Comparison of ENCODE assay signal across 7 mouse cellular contexts in genomic region chr14:60635911-60636607, GRCm38 (mm10). TPM values are rescaled to one million over a fixed set of nuclear protein-coding genes. Genes with fewer than 3 reads are reported as not detected.
A peak's percentile ranks its signal among the peaks of the same experiment; 100 is the strongest.
DNase-seq lines count a peak whose midpoint lies in the region; ATAC-seq and TF ChIP-seq lines count a peak whose summit lies in the region.

No protein-coding gene starts in this region.

- H3K27me3 ChIP-seq in embryonic facial prominence, embryonic 10.5 days (replicated peaks; ENCODE audit: low read depth, poor library complexity, severe bottlenecking): peaks cover 22% of the 10 kb centered on the region; the same call in 1 of the 2 replicates
- H3K27me3 ChIP-seq in intestine, embryonic 14.5 days (replicated peaks; ENCODE audit: control insufficient read depth, insufficient read depth, low read length): 0 out of 2 replicates have a peak, but pooled peaks cover 4% of the 10 kb centered on the region
- peaks cover 10% of the 10 kb centered on the region for H3K27me3 ChIP-seq in liver, embryonic 14.5 days (ENCODE audit: control insufficient read depth, insufficient read depth, low read length)

- peak overlapping the region; percentile 97 for H3K4me2 ChIP-seq in intestine, embryonic 14.5 days (ENCODE audit: low read length)
- peak overlapping the region; percentile 80 for H3K4me2 ChIP-seq in liver, embryonic 14.5 days (ENCODE audit: low read depth)

- H3K36me3 ChIP-seq in embryonic facial prominence, embryonic 10.5 days (replicated peaks): peaks cover 21% of the 10 kb centered on the region
- H3K36me3 ChIP-seq in intestine, embryonic 14.5 days (ENCODE audit: control insufficient read depth, insufficient read depth, low read length): no peaks in the 10 kb centered on the region
- no peaks in the 10 kb centered on the region; the same call in none of the 2 replicates for H3K36me3 ChIP-seq in liver, embryonic 14.5 days (replicated peaks; ENCODE audit: control insufficient read depth, insufficient read depth, low read depth)

- H3K9me3 ChIP-seq in embryonic facial prominence, embryonic 10.5 days: no peaks in the 10 kb centered on the region
- H3K9me3 ChIP-seq in intestine, embryonic 14.5 days (ENCODE audit: control insufficient read depth, low read length): no peaks in the 10 kb centered on the region
- H3K9me3 ChIP-seq in liver, embryonic 14.5 days (ENCODE audit: control insufficient read depth, low read length): no peaks in the 10 kb centered on the region

- no peak for TF ChIP-seq EP300 in liver, embryonic 14.5 days (IDR thresholded peaks at IDR 0.05; ENCODE audit: low read depth)

- DNase-seq in Muller cell, postnatal 12 days (ENCODE audit: inconsistent ontology term): peak; percentile 33
- peak; percentile 48 for DNase-seq in embryonic facial prominence, embryonic 10.5 days (ENCODE audit: low spot score)
- no peak for DNase-seq in intestine, embryonic 14.5 days (ENCODE audit: low spot score)
- DNase-seq in liver, embryonic 14.5 days (ENCODE audit: low read depth in 3 of 3, low spot score in 3 of 3): no peak
- DNase-seq in yolk sac, embryonic 10.5 days (ENCODE audit: low spot score): peak; percentile 49
- no peak for DNase-seq in frontal cortex, adult 2 months (ENCODE audit: extremely low spot score in 1 of 2, low spot score in 1 of 2)
- DNase-seq in ovary, adult 18-20 months (ENCODE audit: low spot score): no peak

- no peak overlapping the region; the same call in 1 of the 2 replicates for H3K9ac ChIP-seq in intestine, embryonic 14.5 days (ENCODE audit: low read length)
- peak overlapping the region; percentile 90 for H3K9ac ChIP-seq in liver, embryonic 14.5 days (replicated peaks)

- no peak for ATAC-seq in intestine, embryonic 14.5 days (replicated peaks; ENCODE audit: low FRiP score, low TSS enrichment, low read depth)
- ATAC-seq in liver, embryonic 14.5 days (ENCODE audit: insufficient read depth): no peak

- TF ChIP-seq CTCF in liver, embryonic 14.5 days (IDR thresholded peaks at IDR 0.05; ENCODE audit: low read depth): no peak

- WGBS in embryonic facial prominence, embryonic 10.5 days: 7% methylated on average over 14 of the region's 14 CpGs
- 13% methylated on average over 14 of the region's 14 CpGs for WGBS in intestine, embryonic 14.5 days
- WGBS in liver, embryonic 14.5 days (ENCODE audit: insufficient replicate concordance): 13% methylated on average over 14 of the region's 14 CpGs

- H3K27ac ChIP-seq in embryonic facial prominence, embryonic 10.5 days (replicated peaks): peak overlapping the region; percentile 90
- H3K27ac ChIP-seq in intestine, embryonic 14.5 days (ENCODE audit: low read depth): no peak overlapping the region
- H3K27ac ChIP-seq in liver, embryonic 14.5 days: peak overlapping the region; percentile 47

- H3K4me1 ChIP-seq in embryonic facial prominence, embryonic 10.5 days: peaks cover 65% of the 10 kb centered on the region
- 0 out of 2 replicates have a peak, but pooled peaks cover 5% of the 10 kb centered on the region for H3K4me1 ChIP-seq in intestine, embryonic 14.5 days (replicated peaks; ENCODE audit: control insufficient read depth, insufficient read depth, low read length)
- H3K4me1 ChIP-seq in liver, embryonic 14.5 days (replicated peaks; ENCODE audit: control insufficient read depth in 2 of 2, insufficient read depth in 2 of 2, low read length in 1 of 2): peaks cover 26 to 49% of the 10 kb centered on the region in 2 experiments

- peak overlapping the region; percentile 82 for H3K4me3 ChIP-seq in embryonic facial prominence, embryonic 10.5 days
- peak overlapping the region; percentile 57 for H3K4me3 ChIP-seq in intestine, embryonic 14.5 days (ENCODE audit: low read depth, low read length)
- H3K4me3 ChIP-seq in liver, embryonic 14.5 days (ENCODE audit: insufficient read depth in 1 of 2, low read depth in 2 of 2, low read length in 2 of 2): peak overlapping the region; percentile 74 to 87

RNA-seq across cellular contexts. Expression of gene Spata13, which starts 2.3 kb away (rescaled TPM):
- 28.2 and 39.6 TPM in 2 replicates for polyA plus RNA-seq in embryonic facial prominence, embryonic 10.5 days (2016; fragmentation: Nextera tagmentation; extraction: Ambion mirVana)
- 23.1 and 26.9 TPM in 2 replicates for polyA plus RNA-seq in intestine, embryonic 14.5 days (2014; fragmentation: Nextera tagmentation; extraction: Ambion mirVana)
- polyA plus RNA-seq in liver, embryonic 14.5 days (2012; rRNA removed): 5.5 and 6.1 TPM in 2 replicates
- 13.5 and 14.1 TPM in 2 replicates for polyA plus RNA-seq in liver, embryonic 14.5 days (2014; fragmentation: Nextera tagmentation; extraction: Ambion mirVana)
- 7.9 and 9.5 TPM in 2 replicates for polyA plus RNA-seq in frontal cortex, adult 2 months (2012; rRNA removed)

Comparison
In these comparisons a context has a peak if more than half of its experiments do, and no peak if none do; other contexts are left out.
1. DNase-seq: peak in Muller cell, postnatal 12 days (single experiment), embryonic facial prominence, embryonic 10.5 days (single experiment) and yolk sac, embryonic 10.5 days (single experiment); none in intestine, embryonic 14.5 days (single experiment), liver, embryonic 14.5 days (0 of 3), frontal cortex, adult 2 months (0 of 2) and ovary, adult 18-20 months (single experiment).
2. Peak in every context shown above with its lines, with median percentiles within 50 percentile points of each other: H3K4me3 ChIP-seq.